Mouse (Mus musculus): ENCODE data around the gene Nptn. TPM values are rescaled to one million over a fixed set of nuclear protein-coding genes. Genes with fewer than 3 reads are reported as not detected.

Gene Nptn
- polyA plus RNA-seq, 1 experiment = 499 TPM

GRCm38 (mm10) chr9:58691471-58691870 lies 109.4 kb downstream of the Nptn start:
- DNase-seq (ENCODE audit: low read depth) = no peak

GRCm38 (mm10) chr9:58698486-58698885 lies 116.4 kb downstream of the Nptn start:
- no peak for DNase-seq (ENCODE audit: low read depth)

- no peak for DNase-seq (ENCODE audit: low read depth)
Measured at GRCm38 (mm10) chr9:58701751-58702150, 119.7 kb downstream of the Nptn start.

- DNase-seq (ENCODE audit: low read depth) = no peak
Measured at GRCm38 (mm10) chr9:58703766-58704165, 121.7 kb downstream of the Nptn start.

- DNase-seq (ENCODE audit: low read depth) = no peak
Measured at GRCm38 (mm10) chr9:58706024-58706423, 124.0 kb downstream of the Nptn start.

Other genes with a start within 250 kb of the Nptn start
- gene Tbc1d21, start 211.8 kb upstream of the Nptn start, polyA plus RNA-seq (2012; rRNA removed) = 0.50 and 0.77 TPM in 2 replicates
- 4.2 and 5.7 TPM in 2 replicates for gene Insyn1, start 93.6 kb upstream of the Nptn start, polyA plus RNA-seq (2012; rRNA removed)
- gene Cd276, start 26.8 kb upstream of the Nptn start, polyA plus RNA-seq (2012; rRNA removed) = 5.2 and 6.5 TPM in 2 replicates
- 1.1 and 2.0 TPM in 2 replicates for gene Rec114, start 161.7 kb downstream of the Nptn start, polyA plus RNA-seq (2012; rRNA removed)
- gene Hcn4, start 241.2 kb downstream of the Nptn start, polyA plus RNA-seq (2012; rRNA removed) = 2.1 and 4.2 TPM in 2 replicates